Mouse (Mus musculus): ENCODE measurements around the gene Zfp281. TPM values are rescaled to one million over a fixed set of nuclear protein-coding genes. Genes with fewer than 3 reads are reported as not detected.

Zfp281 gene
- polyA plus RNA-seq, 1 experiment: 2.3 TPM

DNA sequence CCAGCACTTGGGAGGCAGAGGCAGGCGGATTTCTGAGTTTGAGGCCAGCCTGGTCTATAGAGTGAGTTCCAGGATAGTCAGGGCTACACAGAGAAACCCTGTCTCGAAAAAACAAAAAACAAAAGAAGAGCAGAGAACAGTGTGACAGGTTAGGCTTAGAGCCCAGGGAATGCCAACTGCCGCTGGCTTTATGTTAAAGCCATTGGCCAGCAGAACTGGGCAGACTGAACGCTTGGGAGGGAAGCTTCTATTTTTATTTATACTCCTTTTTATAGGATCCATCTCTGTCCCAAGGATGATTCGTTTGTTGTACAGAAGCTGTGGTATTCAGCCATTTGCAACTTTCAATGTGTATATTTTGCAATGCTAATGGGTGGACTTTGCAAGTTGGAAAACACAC is 14.0 kb downstream of the Zfp281 start:
- 86% methylated on average over 5 of the region's 5 CpGs for WGBS
- H3K27me3 ChIP-seq (replicated peaks; ENCODE audit: control insufficient read depth, insufficient read depth, low read length): no peaks in the 10 kb centered on the region
- no peak for DNase-seq
- H3K4me3 ChIP-seq (ENCODE audit: insufficient read depth, low read depth, low read length): no peak overlapping the region
- TF ChIP-seq POLR2A (IDR thresholded peaks at IDR 0.05; ENCODE audit: low read depth, low read length) (no peak), CTCF (conservative IDR thresholded peaks at IDR 0.05; ENCODE audit: insufficient read depth, insufficient read length, low read depth, low read length) (no peak)
- H3K36me3 ChIP-seq (ENCODE audit: control insufficient read depth, insufficient read depth, low read length): no peaks in the 10 kb centered on the region
- H3K4me1 ChIP-seq (ENCODE audit: control insufficient read depth, insufficient read depth, low read length): no peaks in the 10 kb centered on the region
- no peak overlapping the region for H3K27ac ChIP-seq (ENCODE audit: insufficient read depth, low read depth, low read length)

DNA sequence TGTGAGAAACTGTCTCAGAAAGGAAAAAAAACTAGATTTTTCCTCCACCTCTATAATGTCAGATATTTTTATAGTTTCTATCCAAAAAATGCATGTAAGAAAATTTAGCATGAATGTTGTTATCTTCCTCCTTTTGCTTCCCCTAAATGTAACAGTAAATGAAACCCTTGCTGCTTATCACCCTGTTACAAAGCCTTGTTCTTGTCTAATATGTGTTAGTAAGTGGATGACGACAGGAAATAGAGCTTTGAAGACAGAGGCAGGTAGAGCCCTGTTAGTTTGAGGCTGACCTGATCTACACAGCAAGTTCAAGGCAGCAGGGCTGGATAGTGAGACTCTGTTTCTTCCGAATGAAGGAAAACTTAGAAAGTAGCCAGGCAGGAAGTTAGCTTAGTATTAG is 14.5 kb downstream of the Zfp281 start:
- WGBS: 84% methylated on average over 2 of the region's 2 CpGs
- Histone ChIP-seq H3K27me3 (replicated peaks; ENCODE audit: control insufficient read depth, insufficient read depth, low read length) (no peaks in the 10 kb centered on the region), H3K4me1 (ENCODE audit: control insufficient read depth, insufficient read depth, low read length) (no peaks in the 10 kb centered on the region), H3K36me3 (ENCODE audit: control insufficient read depth, insufficient read depth, low read length) (no peaks in the 10 kb centered on the region), H3K27ac (ENCODE audit: insufficient read depth, low read depth, low read length) (no peak overlapping the region), H3K4me3 (ENCODE audit: insufficient read depth, low read depth, low read length) (no peak overlapping the region)
- no peak for DNase-seq
- TF ChIP-seq CTCF (conservative IDR thresholded peaks at IDR 0.05; ENCODE audit: insufficient read depth, insufficient read length, low read depth, low read length): no peak
- no peak for TF ChIP-seq POLR2A (IDR thresholded peaks at IDR 0.05; ENCODE audit: low read depth, low read length)

DNA sequence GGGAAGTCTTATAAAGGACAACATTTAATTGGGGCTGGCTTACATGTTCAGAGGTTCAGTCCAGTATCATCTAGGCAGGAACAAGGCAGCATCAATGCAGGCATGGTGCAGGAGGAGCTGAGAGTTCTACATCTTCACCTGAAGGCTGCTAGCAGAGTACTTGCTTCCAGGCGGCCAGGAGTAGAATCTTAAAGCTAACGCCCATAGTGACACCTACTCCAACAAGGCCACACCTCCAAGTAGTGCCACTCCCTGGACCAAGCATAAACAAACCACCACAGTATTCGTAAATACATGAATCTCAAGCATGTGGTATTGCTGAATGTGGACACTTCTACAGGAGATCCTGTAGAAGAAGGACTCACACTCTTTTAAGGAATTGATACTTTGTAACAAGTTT is 18.0 kb downstream of the Zfp281 start:
- Histone ChIP-seq H3K4me1 (ENCODE audit: control insufficient read depth, insufficient read depth, low read length) (no peaks in the 10 kb centered on the region), H3K27me3 (replicated peaks; ENCODE audit: control insufficient read depth, insufficient read depth, low read length) (no peaks in the 10 kb centered on the region), H3K4me3 (ENCODE audit: insufficient read depth, low read depth, low read length) (no peak overlapping the region), H3K36me3 (ENCODE audit: control insufficient read depth, insufficient read depth, low read length) (no peaks in the 10 kb centered on the region), H3K27ac (ENCODE audit: insufficient read depth, low read depth, low read length) (no peak overlapping the region)
- no peak for DNase-seq
- 85% methylated on average over 3 of the region's 3 CpGs for WGBS
- TF ChIP-seq CTCF (conservative IDR thresholded peaks at IDR 0.05; ENCODE audit: insufficient read depth, insufficient read length, low read depth, low read length) (no peak), POLR2A (IDR thresholded peaks at IDR 0.05; ENCODE audit: low read depth, low read length) (no peak)

DNA sequence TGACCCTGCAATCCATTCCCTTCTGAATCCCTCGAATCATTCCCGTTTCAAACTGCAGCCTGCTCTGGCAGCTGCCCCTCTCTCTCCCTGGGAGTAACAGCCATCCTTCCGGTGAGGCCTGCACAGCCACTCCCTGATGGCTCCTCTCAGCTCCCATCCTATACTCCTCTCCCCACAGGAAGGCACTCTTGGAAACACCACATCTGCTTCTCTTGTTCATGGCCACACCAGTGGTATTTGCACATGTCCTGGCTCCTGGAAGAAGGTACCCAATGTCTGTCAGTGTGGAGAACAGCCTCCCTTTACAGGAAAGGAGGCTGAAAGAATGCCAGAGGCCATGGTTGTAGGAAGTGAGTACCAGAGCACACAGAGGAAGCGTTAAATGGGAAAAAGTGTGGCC is 19.8 kb downstream of the Zfp281 start:
- Histone ChIP-seq H3K27ac (ENCODE audit: insufficient read depth, low read depth, low read length) (no peak overlapping the region), H3K27me3 (replicated peaks; ENCODE audit: control insufficient read depth, insufficient read depth, low read length) (no peaks in the 10 kb centered on the region), H3K36me3 (ENCODE audit: control insufficient read depth, insufficient read depth, low read length) (no peaks in the 10 kb centered on the region), H3K4me1 (ENCODE audit: control insufficient read depth, insufficient read depth, low read length) (no peaks in the 10 kb centered on the region), H3K4me3 (ENCODE audit: insufficient read depth, low read depth, low read length) (no peak overlapping the region)
- no peak for DNase-seq
- 57% methylated on average over 4 of the region's 4 CpGs for WGBS
- TF ChIP-seq POLR2A (IDR thresholded peaks at IDR 0.05; ENCODE audit: low read depth, low read length): no peak
- no peak for TF ChIP-seq CTCF (conservative IDR thresholded peaks at IDR 0.05; ENCODE audit: insufficient read depth, insufficient read length, low read depth, low read length)

DNA sequence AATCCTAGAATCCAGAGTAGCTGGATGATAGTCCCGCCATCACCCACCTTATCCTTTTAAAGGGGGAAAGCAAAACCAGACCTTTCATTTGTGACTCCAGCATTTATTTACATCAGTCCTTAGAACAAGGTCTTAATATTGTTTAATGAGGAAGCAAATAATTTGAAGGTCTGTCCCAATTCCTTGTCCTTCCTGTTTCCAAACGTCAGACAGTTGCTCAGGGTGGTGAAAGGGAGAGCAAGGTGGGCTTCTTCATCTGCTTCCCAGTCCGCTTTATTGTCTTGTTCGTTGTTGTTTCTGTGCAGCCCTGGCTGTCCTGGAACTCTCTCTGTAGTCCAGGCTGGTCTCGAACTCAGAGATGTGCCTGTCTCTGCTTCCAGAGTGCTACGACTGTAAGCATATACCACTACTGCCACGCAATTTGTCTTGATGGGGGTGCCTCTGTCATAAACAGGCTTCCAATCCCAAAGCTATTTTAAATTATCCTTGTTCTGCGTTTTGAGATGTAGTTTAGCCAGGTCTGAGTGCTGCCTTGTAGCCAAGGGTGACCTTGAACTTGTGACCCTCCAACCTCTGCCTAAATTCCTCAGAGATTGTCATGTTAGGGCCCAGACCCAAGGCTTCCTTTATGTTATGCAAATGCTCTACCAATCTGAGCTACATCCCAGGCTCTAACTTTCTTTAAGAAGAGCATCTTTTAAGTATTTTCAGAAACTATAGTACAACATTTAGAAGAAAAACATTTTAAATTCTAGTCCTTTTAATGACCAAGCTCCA is 21.3 kb downstream of the Zfp281 start:
- no peaks in the 10 kb centered on the region for H3K4me1 ChIP-seq (ENCODE audit: control insufficient read depth, insufficient read depth, low read length)
- H3K36me3 ChIP-seq (ENCODE audit: control insufficient read depth, insufficient read depth, low read length): no peaks in the 10 kb centered on the region
- WGBS: 86% methylated on average over 8 of the region's 8 CpGs
- no peak overlapping the region for H3K4me3 ChIP-seq (ENCODE audit: insufficient read depth, low read depth, low read length)
- no peak overlapping the region for H3K27ac ChIP-seq (ENCODE audit: insufficient read depth, low read depth, low read length)
- H3K27me3 ChIP-seq (replicated peaks; ENCODE audit: control insufficient read depth, insufficient read depth, low read length): no peaks in the 10 kb centered on the region
- DNase-seq: no peak
- TF ChIP-seq CTCF (conservative IDR thresholded peaks at IDR 0.05; ENCODE audit: insufficient read depth, insufficient read length, low read depth, low read length): no peak

DNA sequence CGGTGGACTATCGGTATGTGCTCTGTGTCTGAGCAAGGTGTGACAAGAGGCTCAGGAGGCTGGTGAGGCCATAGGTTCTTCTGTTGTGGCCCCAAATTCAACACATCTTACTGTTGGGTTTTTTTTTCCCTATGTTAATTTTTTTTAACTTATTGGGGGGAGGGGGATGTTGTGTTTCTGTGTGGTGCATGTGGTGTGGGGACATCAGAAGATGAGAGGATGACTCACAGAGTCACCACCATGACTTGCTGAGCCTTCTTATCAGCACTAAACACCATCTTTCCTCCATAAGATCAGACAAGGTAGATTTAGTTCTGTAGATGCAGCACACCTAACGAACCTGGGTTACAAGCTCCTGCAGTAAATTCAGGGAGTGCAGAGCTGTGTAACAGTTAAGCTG is 27.4 kb downstream of the Zfp281 start:
- no peak for DNase-seq
- Histone ChIP-seq H3K4me1 (ENCODE audit: control insufficient read depth, insufficient read depth, low read length) (peaks cover 2% of the 10 kb centered on the region; the same call in 1 of the 2 replicates), H3K4me3 (ENCODE audit: insufficient read depth, low read depth, low read length) (no peak overlapping the region), H3K36me3 (ENCODE audit: control insufficient read depth, insufficient read depth, low read length) (no peaks in the 10 kb centered on the region), H3K27me3 (replicated peaks; ENCODE audit: control insufficient read depth, insufficient read depth, low read length) (no peaks in the 10 kb centered on the region), H3K27ac (ENCODE audit: insufficient read depth, low read depth, low read length) (no peak overlapping the region)
- TF ChIP-seq CTCF (conservative IDR thresholded peaks at IDR 0.05; ENCODE audit: insufficient read depth, insufficient read length, low read depth, low read length) (no peak), POLR2A (IDR thresholded peaks at IDR 0.05; ENCODE audit: low read depth, low read length) (no peak)
- 87% methylated on average over 3 of the region's 3 CpGs for WGBS

DNA sequence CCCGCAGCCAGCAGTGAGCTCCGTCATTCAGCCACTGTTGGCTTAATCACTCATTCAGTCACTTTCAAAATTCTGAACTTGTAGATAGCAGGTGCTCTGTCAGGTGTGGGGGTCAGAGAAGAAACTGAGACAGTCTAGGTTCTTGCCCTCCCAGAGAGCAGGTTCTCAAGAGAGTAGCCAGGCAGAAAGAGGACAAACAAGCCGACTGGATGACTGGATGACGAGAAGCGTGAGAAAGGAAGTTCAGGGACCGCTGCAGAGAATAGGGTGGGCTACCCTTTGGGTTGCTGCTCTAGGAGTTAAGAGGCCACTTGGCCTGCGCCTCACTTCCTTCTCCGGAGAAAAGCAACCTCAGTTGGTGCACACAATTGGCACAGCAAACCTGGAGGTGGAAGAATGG is 28.8 kb downstream of the Zfp281 start:
- no peak for TF ChIP-seq CTCF (conservative IDR thresholded peaks at IDR 0.05; ENCODE audit: insufficient read depth, insufficient read length, low read depth, low read length)
- TF ChIP-seq POLR2A (IDR thresholded peaks at IDR 0.05; ENCODE audit: low read depth, low read length): no peak
- Histone ChIP-seq H3K4me3 (ENCODE audit: insufficient read depth, low read depth, low read length) (no peak overlapping the region), H3K27ac (ENCODE audit: insufficient read depth, low read depth, low read length) (no peak overlapping the region), H3K4me1 (ENCODE audit: control insufficient read depth, insufficient read depth, low read length) (peaks cover 2% of the 10 kb centered on the region; the same call in 1 of the 2 replicates), H3K27me3 (replicated peaks; ENCODE audit: control insufficient read depth, insufficient read depth, low read length) (no peaks in the 10 kb centered on the region), H3K36me3 (ENCODE audit: control insufficient read depth, insufficient read depth, low read length) (no peaks in the 10 kb centered on the region)
- DNase-seq: no peak
- 72% methylated on average over 8 of the region's 8 CpGs for WGBS

Data from kidney, adult 2 months (tissue).